Mouse (Mus musculus) embryonic fibroblast, embryonic 13.5 days (primary cell): Measurements from ENCODE around the gene Gga2.

ENCODE experiments used
- CTCF ChIP-seq: IDR thresholded peaks from 2 replicates; pipeline ENCODE4 v1.5.1; 2011; ENCODE audit warnings: mild to moderate bottlenecking, control low read depth, low read length, moderate library complexity, borderline replicate concordance; ENCODE audit not compliant: insufficient read depth
- POLR2A ChIP-seq: IDR thresholded peaks from 2 replicates; pipeline ENCODE4 v1.6.1; 2011; ENCODE audit warnings: low read depth, mild to moderate bottlenecking, control low read depth, low read length, moderate library complexity

- TF ChIP-seq CTCF (no peak), POLR2A (no peak)
Observed at GRCm38 (mm10) chr7:122034348-122034747, 13.3 kb upstream of the Gga2 start.
